Mouse (Mus musculus): ENCODE results near the gene Cryga.

GRCm38 (mm10) chr1:65091566-65091965 lies 11.6 kb downstream of the Cryga start:
- no peak for TF ChIP-seq POLR2A (IDR thresholded peaks at IDR 0.05; ENCODE audit: insufficient read length, low read depth)
- no peak for TF ChIP-seq MYOD1 (IDR thresholded peaks at IDR 0.05; ENCODE audit: control insufficient read depth in 1 of 3, insufficient read length in 2 of 3, low read depth in 2 of 3)
- no peak for TF ChIP-seq MAX (IDR thresholded peaks at IDR 0.05; ENCODE audit: low read depth)
- TF ChIP-seq E2F4 (IDR thresholded peaks at IDR 0.05; ENCODE audit: insufficient read depth) = no peak
- no peak for TF ChIP-seq USF1 (IDR thresholded peaks at IDR 0.05; ENCODE audit: low read depth)
- no peak for TF ChIP-seq MYOG (IDR thresholded peaks at IDR 0.05; ENCODE audit: control insufficient read depth in 1 of 3, insufficient read depth in 1 of 3, insufficient read length in 2 of 3, low read depth in 2 of 3)
- TF ChIP-seq TCF12 (IDR thresholded peaks at IDR 0.05; ENCODE audit: insufficient read depth, poor library complexity, severe bottlenecking) = no peak
- no peak for TF ChIP-seq POLR2AphosphoS2 (IDR thresholded peaks at IDR 0.05; ENCODE audit: insufficient read length, low read depth)
- no peak for TF ChIP-seq CEBPB (IDR thresholded peaks at IDR 0.05; ENCODE audit: insufficient read depth, poor library complexity, severe bottlenecking)
- TF ChIP-seq SRF (IDR thresholded peaks at IDR 0.05; ENCODE audit: control insufficient read depth, insufficient read length, low read depth) = no peak

All from myocyte (in vitro differentiated cells).